Mouse (Mus musculus) skeletal muscle tissue, adult 2 months (tissue): ENCODE measurements around the gene Slc13a5.

Experiments
- DNase-seq: peaks from one replicate; pipeline ENCODE4 v3.0.0-alpha.2; 2012; ENCODE audit warnings: low read depth, low spot score

Slc13a5 gene

DNA sequence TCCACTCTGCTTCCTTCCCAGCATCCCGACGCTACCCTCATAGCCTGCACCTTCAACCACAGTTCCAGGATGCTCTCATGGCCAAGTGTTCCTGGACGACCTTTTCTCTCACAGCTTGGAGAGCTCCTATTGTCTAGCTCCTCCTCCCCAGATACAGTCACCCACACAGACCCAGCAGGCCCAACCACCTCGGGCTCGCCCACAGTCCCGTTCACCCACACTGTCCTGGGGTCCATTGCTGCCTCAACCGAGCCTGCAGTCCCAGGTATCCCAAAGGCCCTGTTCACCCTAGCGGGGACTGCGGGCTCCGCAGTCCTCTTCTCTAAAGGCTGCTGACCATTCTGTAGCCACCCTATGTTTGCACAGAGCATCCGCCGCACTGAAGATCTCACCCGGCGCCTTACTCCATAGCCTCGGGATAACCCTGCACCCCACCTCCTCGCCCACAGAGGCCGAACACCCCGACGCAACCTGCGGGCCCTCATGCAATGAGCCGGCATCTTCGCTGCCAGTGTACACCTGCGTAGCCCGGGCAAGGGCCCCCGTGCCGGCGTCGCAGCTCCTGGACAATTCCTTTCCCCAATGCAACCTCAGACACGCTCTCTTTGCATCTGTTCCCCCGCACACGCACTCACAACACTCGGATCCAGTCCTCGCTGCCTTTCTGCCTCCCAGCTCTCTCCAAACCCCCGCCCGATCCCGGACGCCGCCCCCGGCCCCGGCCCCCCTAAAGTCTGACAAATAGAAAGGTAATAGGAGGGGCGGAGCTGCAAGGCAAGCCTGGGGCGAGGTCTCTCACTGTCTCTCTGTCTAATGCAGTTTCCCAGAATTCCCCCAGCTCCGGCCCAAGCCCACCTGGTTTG, 60.5 kb downstream of the Slc13a5 start, which contains the start of gene Gm43951:
Gene Gm43951 (minus strand): TSS at position 500 of the 863 bp plus-strand sequence.
- DNase-seq, result no peak

DNA sequence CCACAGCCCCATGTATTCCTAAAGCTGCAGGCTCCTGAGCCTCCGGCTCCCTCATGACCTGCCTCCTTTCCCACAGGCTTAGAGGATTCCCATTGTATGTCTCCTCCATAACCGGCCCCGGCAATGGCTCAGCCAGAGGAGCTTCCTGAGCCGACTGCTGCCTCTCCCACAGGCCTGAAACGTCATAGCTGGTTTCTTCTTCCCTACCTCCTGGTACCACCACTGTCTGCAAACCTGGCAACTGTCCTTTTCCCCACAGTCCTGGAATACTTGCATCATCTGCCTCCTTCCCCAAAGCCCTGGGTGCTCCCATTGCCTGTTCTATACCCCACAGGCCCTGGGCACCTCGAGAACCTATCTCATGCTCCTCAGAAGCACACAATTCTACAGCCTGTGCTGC, 61.8 kb downstream of the Slc13a5 start:
- no peak for DNase-seq

DNA sequence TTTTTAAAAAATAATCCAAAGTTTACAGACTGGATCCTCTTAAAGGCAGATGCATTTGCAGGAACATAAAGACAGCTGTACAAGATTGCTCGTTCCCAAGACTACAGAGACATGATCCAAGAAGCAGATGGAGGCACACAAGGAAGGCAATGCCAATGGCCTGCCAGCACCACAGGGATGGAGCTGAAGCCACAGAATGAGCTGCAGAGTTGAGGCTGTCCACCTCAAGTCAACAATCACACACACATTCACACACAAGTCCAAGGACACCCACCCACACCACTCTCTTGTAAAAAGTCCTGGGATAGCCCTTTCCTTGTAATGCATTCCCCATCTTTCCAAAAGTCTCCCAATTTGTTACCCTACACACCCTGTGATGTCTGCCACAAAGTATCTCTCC, 63.6 kb downstream of the Slc13a5 start:
- DNase-seq, result no peak

DNA sequence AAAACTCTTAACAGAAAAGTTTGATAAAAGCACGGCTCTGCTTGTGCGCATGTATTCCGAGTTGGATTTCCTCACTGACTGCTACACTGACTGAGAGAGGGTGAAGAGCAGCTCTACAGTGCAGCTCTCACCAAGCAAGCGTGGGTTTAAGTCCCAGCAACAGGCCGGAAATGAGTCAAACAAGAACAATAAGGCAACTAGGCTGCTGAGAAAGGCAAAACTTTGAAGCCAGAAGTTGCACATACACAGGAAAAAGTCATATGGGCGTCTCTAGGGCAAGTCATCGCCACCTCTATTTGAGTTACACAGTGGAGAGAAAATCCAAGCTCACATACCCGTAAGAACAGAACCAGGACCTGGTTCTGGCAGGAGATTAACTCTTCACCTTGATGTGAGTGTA, 70.5 kb downstream of the Slc13a5 start:
- no peak for DNase-seq

DNA sequence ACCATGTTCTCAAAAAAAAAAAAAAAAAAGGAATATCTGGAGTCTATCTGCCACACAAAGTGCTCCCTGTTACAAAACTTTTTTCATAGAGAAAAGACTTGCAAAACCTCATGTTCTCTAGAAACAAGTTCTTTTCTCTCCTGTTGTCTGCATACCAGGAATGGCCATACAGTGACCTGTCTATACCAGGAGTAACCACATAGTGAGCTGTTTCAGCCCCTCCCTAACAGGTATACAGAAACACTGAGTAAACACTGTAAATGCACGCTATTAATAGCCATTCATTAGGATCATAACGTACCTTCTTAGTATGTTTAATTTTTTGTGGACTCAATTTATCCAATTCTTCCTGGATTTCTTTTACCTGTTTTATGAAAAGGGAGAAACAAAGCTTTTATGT, 72.8 kb downstream of the Slc13a5 start:
- no peak for DNase-seq
